Mouse (Mus musculus) MEL (cell line): Measurements from ENCODE around the gene Hdac6.
A peak's percentile ranks its signal among the peaks of the same experiment; 100 is the strongest.
"Not testable (repeated sequence)": the region's sequence is repeated elsewhere in the genome, so short reads cannot be mapped to it uniquely, and the experiment has no call there.

ENCODE experiments used
- CTCF ChIP-seq, 3 experiments: IDR thresholded peaks in 2 of 3; conservative IDR thresholded peaks in 1 of 3; 2 replicates each; pipeline ENCODE4 v1.5.1; 2011 to 2012; ENCODE audit warnings: low read length in 3 of 3, low read depth in 2 of 3, mild to moderate bottlenecking in 2 of 3, improper control_type of control experiment in 1 of 3, inconsistent platforms in 1 of 3, mixed read lengths in 1 of 3, moderate library complexity in 1 of 3; ENCODE audit not compliant: control insufficient read depth in 1 of 3, insufficient read depth in 1 of 3, poor library complexity in 1 of 3, severe bottlenecking in 1 of 3
- EP300 ChIP-seq, 2 experiments: IDR thresholded peaks; 2 replicates each; pipeline ENCODE4 v1.6.1; 2011; ENCODE audit warnings: improper control_type of control experiment in 2 of 2, low read length in 2 of 2, low read depth in 1 of 2, mild to moderate bottlenecking in 1 of 2
- ETS1 ChIP-seq: IDR thresholded peaks from 2 replicates; pipeline ENCODE4 v1.6.1; 2012; ENCODE audit warnings: low read depth, mild to moderate bottlenecking, inconsistent platforms, low read length, improper control_type of control experiment, moderate library complexity
- MAFK ChIP-seq: IDR thresholded peaks from 2 replicates; pipeline ENCODE4 v1.6.1; 2011; ENCODE audit warnings: low read depth, mild to moderate bottlenecking, low read length, improper control_type of control experiment, borderline replicate concordance
- MYC ChIP-seq: IDR thresholded peaks from 2 replicates; pipeline ENCODE4 v1.6.1; 2011; ENCODE audit warnings: low read depth, mild to moderate bottlenecking, low read length, improper control_type of control experiment, moderate library complexity
- NELFE ChIP-seq: IDR thresholded peaks from 2 replicates; pipeline ENCODE4 v1.6.1; 2011; ENCODE audit warnings: low read depth, low read length, improper control_type of control experiment
- POLR2AphosphoS5 ChIP-seq: IDR thresholded peaks from 2 replicates; pipeline ENCODE4 v1.6.1; 2012; ENCODE audit warnings: low read depth, borderline replicate concordance, mild to moderate bottlenecking, inconsistent platforms, low read length, moderate library complexity, mixed read lengths
- RAD21 ChIP-seq: IDR thresholded peaks from 2 replicates; pipeline ENCODE4 v1.6.1; 2011; ENCODE audit warnings: mild to moderate bottlenecking, low read depth, low read length, improper control_type of control experiment
- RCOR1 ChIP-seq: IDR thresholded peaks from 2 replicates; pipeline ENCODE4 v1.6.1; 2012; ENCODE audit warnings: low read depth, mild to moderate bottlenecking, inconsistent platforms, low read length, improper control_type of control experiment
- SMC3 ChIP-seq: IDR thresholded peaks from 2 replicates; pipeline ENCODE4 v1.6.1; 2011; ENCODE audit warnings: low read depth, low read length, improper control_type of control experiment
- TAL1 ChIP-seq: IDR thresholded peaks from 2 replicates; pipeline ENCODE4 v1.6.1; 2012; ENCODE audit warnings: mild to moderate bottlenecking, inconsistent platforms, low read length, moderate library complexity, mixed read lengths
- USF1 ChIP-seq: IDR thresholded peaks from 2 replicates; pipeline ENCODE4 v1.6.1; 2014; ENCODE audit warnings: low read depth, mild to moderate bottlenecking, inconsistent platforms, low read length, improper control_type of control experiment, moderate library complexity
- ZC3H11A ChIP-seq: IDR thresholded peaks from 2 replicates; pipeline ENCODE4 v1.6.1; 2012; ENCODE audit warnings: low read depth, mild to moderate bottlenecking, inconsistent platforms, low read length, improper control_type of control experiment
- ZKSCAN1 ChIP-seq: IDR thresholded peaks from 2 replicates; pipeline ENCODE4 v1.6.1; 2012; ENCODE audit warnings: low read depth, mild to moderate bottlenecking, inconsistent platforms, low read length, improper control_type of control experiment, moderate library complexity

- peak; percentile 51 for TF ChIP-seq RAD21
- not testable (repeated sequence) for TF ChIP-seq MYC; TAL1; USF1; EP300 (IDR thresholded peaks at IDR 0.05; ENCODE audit: low read depth in 1 of 2, low read length in 2 of 2); MAFK; ETS1; POLR2AphosphoS5; ZKSCAN1; RCOR1; NELFE
- peak; percentile 21 to 51 (median 22); a peak in 4 of 6 replicates for TF ChIP-seq CTCF (IDR thresholded peaks at IDR 0.05 in 2 of 3, conservative IDR thresholded peaks at IDR 0.05 in 1 of 3; ENCODE audit: control insufficient read depth in 1 of 3, insufficient read depth in 1 of 3, low read depth in 2 of 3, low read length in 3 of 3, poor library complexity in 1 of 3, severe bottlenecking in 1 of 3)
- peak; percentile 63 for TF ChIP-seq ZC3H11A
- TF ChIP-seq SMC3 = peak; percentile 64
Measured at GRCm38 (mm10) chrX:7915669-7916068, 32.0 kb downstream of the Hdac6 start.
